Mouse (Mus musculus) neural tube, embryonic 15.5 days (tissue): ENCODE results near the gene Map7d1. TPM values are rescaled to one million over a fixed set of nuclear protein-coding genes. Genes with fewer than 3 reads are reported as not detected.

Experiments
- ATAC-seq: fragments of 200-750 bp; cut with Nextera tagmentation; 2 replicates; pipeline ENCODE4 v1.8.0; 2017; ENCODE audit warnings: mild to moderate bottlenecking, moderate TSS enrichment, moderate library complexity; ENCODE audit not compliant: low FRiP score
- H3K27ac ChIP-seq: fragments of 300-500 bp; sonication (generic); replicated peaks from 2 replicates; pipeline ENCODE4 v1.5.1; 2015; ENCODE audit warnings: mild to moderate bottlenecking, inconsistent platforms
- H3K27me3 ChIP-seq: fragments of 300-500 bp; sonication (generic); replicated peaks from 2 replicates; pipeline ENCODE4 v1.6.1; 2015; ENCODE audit warnings: inconsistent platforms
- H3K36me3 ChIP-seq: fragments of 300-500 bp; sonication (generic); 2 replicates; pipeline ENCODE4 v1.6.1; 2015; ENCODE audit warnings: inconsistent platforms
- H3K4me1 ChIP-seq: fragments of 300-500 bp; sonication (generic); 2 replicates; pipeline ENCODE4 v1.6.1; 2015; ENCODE audit warnings: inconsistent platforms
- H3K4me2 ChIP-seq: fragments of 300-500 bp; sonication (generic); 2 replicates; pipeline ENCODE4 v1.6.1; 2015; ENCODE audit warnings: inconsistent platforms, mild to moderate bottlenecking, moderate library complexity
- H3K4me3 ChIP-seq: fragments of 300-500 bp; sonication (generic); replicated peaks from 2 replicates; pipeline ENCODE4 v1.5.1; 2015; ENCODE audit warnings: mild to moderate bottlenecking, inconsistent platforms
- H3K9ac ChIP-seq: fragments of 300-500 bp; sonication (generic); replicated peaks from 2 replicates; pipeline ENCODE4 v1.6.1; 2015; ENCODE audit warnings: mild to moderate bottlenecking, inconsistent platforms
- H3K9me3 ChIP-seq: fragments of 300-500 bp; sonication (generic); replicated peaks from 2 replicates; pipeline ENCODE4 v1.6.1; 2016; ENCODE audit warnings: inconsistent platforms
- WGBS: fragments of 180-500 bp; shearing (Covaris S2); methylation state at CpG from one replicate; pipeline ENCODE4 v1.1.7; 2015; ENCODE audit warnings: mixed read lengths; 5-methylcytosine and 5-hydroxymethylcytosine counted together
- polyA plus RNA-seq: library from polyadenylated mRNA; unstranded; fragments of >200 nt; fragmentation: Nextera tagmentation; extraction: Ambion mirVana; gene quantifications from 2 replicates; pipeline ENCODE4 v1.2.1, GENCODE M21; 2015

The Map7d1 gene
- polyA plus RNA-seq, 1 experiment from 2014 or later = 79.7 TPM

- ATAC-seq = no peak
- Histone ChIP-seq H3K27me3 (no peaks in the 10 kb centered on the region), H3K27ac (no peak overlapping the region), H3K4me2 (no peak overlapping the region), H3K4me1 (peaks cover 34% of the 10 kb centered on the region), H3K9me3 (no peaks in the 10 kb centered on the region), H3K4me3 (no peak overlapping the region), H3K9ac (no peak overlapping the region), H3K36me3 (peaks cover 5% of the 10 kb centered on the region)
- WGBS = 69% methylated on average over 3 of the region's 3 CpGs
Observed at GRCm38 (mm10) chr4:126197485-126197884, 58.7 kb downstream of the Map7d1 start.

- no peak overlapping the region for H3K4me3 ChIP-seq
- ATAC-seq = no peak
- no peaks in the 10 kb centered on the region for H3K9me3 ChIP-seq
- peaks cover 15% of the 10 kb centered on the region for H3K36me3 ChIP-seq
- no peak overlapping the region for H3K4me2 ChIP-seq
- H3K9ac ChIP-seq = no peak overlapping the region
- peaks cover 19% of the 10 kb centered on the region for H3K4me1 ChIP-seq
- no peak overlapping the region for H3K27ac ChIP-seq
- WGBS = 96% methylated on average over 4 of the region's 4 CpGs
- H3K27me3 ChIP-seq = no peaks in the 10 kb centered on the region
Observed at GRCm38 (mm10) chr4:126194916-126195315, 61.2 kb downstream of the Map7d1 start.

GRCm38 (mm10) chr4:126194216-126194615 is 61.9 kb downstream of the Map7d1 start:
- ATAC-seq = no peak
- Histone ChIP-seq H3K27ac (no peak overlapping the region), H3K9me3 (no peaks in the 10 kb centered on the region), H3K4me3 (no peak overlapping the region), H3K9ac (no peak overlapping the region), H3K36me3 (peaks cover 15% of the 10 kb centered on the region), H3K4me2 (no peak overlapping the region), H3K4me1 (peaks cover 13% of the 10 kb centered on the region), H3K27me3 (no peaks in the 10 kb centered on the region)

GRCm38 (mm10) chr4:126190636-126191035 is 65.5 kb downstream of the Map7d1 start:
- WGBS = 97% methylated on average over 2 of the region's 2 CpGs
- Histone ChIP-seq H3K27ac (no peak overlapping the region), H3K27me3 (no peaks in the 10 kb centered on the region), H3K9me3 (no peaks in the 10 kb centered on the region), H3K4me1 (no peaks in the 10 kb centered on the region), H3K36me3 (peaks cover 15% of the 10 kb centered on the region), H3K4me3 (no peak overlapping the region), H3K9ac (no peak overlapping the region), H3K4me2 (no peak overlapping the region)
- ATAC-seq = no peak

GRCm38 (mm10) chr4:126187096-126187495 is 69.0 kb downstream of the Map7d1 start:
- Histone ChIP-seq H3K4me1 (no peaks in the 10 kb centered on the region), H3K4me3 (no peak overlapping the region), H3K27me3 (no peaks in the 10 kb centered on the region), H3K9ac (no peak overlapping the region), H3K4me2 (no peak overlapping the region), H3K27ac (no peak overlapping the region), H3K9me3 (no peaks in the 10 kb centered on the region), H3K36me3 (0 out of 2 replicates have a peak, but pooled peaks cover 7% of the 10 kb centered on the region)
- no peak for ATAC-seq
- 92% methylated on average over 3 of the region's 3 CpGs for WGBS

- 92% methylated on average over 5 of the region's 5 CpGs for WGBS
- ATAC-seq = no peak
- peaks cover 19% of the 10 kb centered on the region for H3K36me3 ChIP-seq
- no peak overlapping the region for H3K4me2 ChIP-seq
- no peaks in the 10 kb centered on the region for H3K27me3 ChIP-seq
- no peaks in the 10 kb centered on the region for H3K4me1 ChIP-seq
- H3K9me3 ChIP-seq = no peaks in the 10 kb centered on the region
- H3K27ac ChIP-seq = no peak overlapping the region
- no peak overlapping the region for H3K4me3 ChIP-seq
- H3K9ac ChIP-seq = no peak overlapping the region
Observed at GRCm38 (mm10) chr4:126183034-126183433, 73.1 kb downstream of the Map7d1 start.

Other genes with a start within 250 kb of the Map7d1 start
- 0.42 and 1.0 TPM in 2 replicates for gene Csf3r, start 231.8 kb downstream of the Map7d1 start, polyA plus RNA-seq
- 142 and 145 TPM in 2 replicates for gene Mrps15, start 209.4 kb downstream of the Map7d1 start, polyA plus RNA-seq
- gene Oscp1, start 197.8 kb downstream of the Map7d1 start, polyA plus RNA-seq = 37.4 and 38.3 TPM in 2 replicates
- gene Lsm10, start 159.7 kb downstream of the Map7d1 start, polyA plus RNA-seq = 48.5 and 51.6 TPM in 2 replicates
- 28.1 and 29.9 TPM in 2 replicates for gene Stk40, start 152.4 kb downstream of the Map7d1 start, polyA plus RNA-seq
- gene Eva1b, start 108.6 kb downstream of the Map7d1 start, polyA plus RNA-seq = 13.3 and 19.1 TPM in 2 replicates
- 1.4 and 2.6 TPM in 2 replicates for gene Sh3d21, start 92.9 kb downstream of the Map7d1 start, polyA plus RNA-seq
- 127 and 133 TPM in 2 replicates for gene Thrap3, start 53.6 kb downstream of the Map7d1 start, polyA plus RNA-seq
- gene Trappc3, start 6.0 kb upstream of the Map7d1 start, polyA plus RNA-seq = 175 and 188 TPM in 2 replicates
- 7.4 and 9.8 TPM in 2 replicates for gene Col8a2, start 30.4 kb upstream of the Map7d1 start, polyA plus RNA-seq
- 75.5 and 79.8 TPM in 2 replicates for gene Adprhl2, start 65.4 kb upstream of the Map7d1 start, polyA plus RNA-seq
- gene Tekt2, start 69.3 kb upstream of the Map7d1 start, polyA plus RNA-seq = 8.3 and 9.2 TPM in 2 replicates
- 15.1 and 17.1 TPM in 2 replicates for gene Ago3, start 173.2 kb upstream of the Map7d1 start, polyA plus RNA-seq
- gene Ago1, start 212.2 kb upstream of the Map7d1 start, polyA plus RNA-seq = 7.5 and 7.9 TPM in 2 replicates